Mouse (Mus musculus): Measurements from ENCODE around the gene F5. TPM values are rescaled to one million over a fixed set of nuclear protein-coding genes. Genes with fewer than 3 reads are reported as not detected.
"Not testable (repeated sequence)": the region's sequence is repeated elsewhere in the genome, so short reads cannot be mapped to it uniquely, and the experiment has no call there.

Gene F5
- polyA plus RNA-seq, 1 experiment, result 0.19 TPM

DNA sequence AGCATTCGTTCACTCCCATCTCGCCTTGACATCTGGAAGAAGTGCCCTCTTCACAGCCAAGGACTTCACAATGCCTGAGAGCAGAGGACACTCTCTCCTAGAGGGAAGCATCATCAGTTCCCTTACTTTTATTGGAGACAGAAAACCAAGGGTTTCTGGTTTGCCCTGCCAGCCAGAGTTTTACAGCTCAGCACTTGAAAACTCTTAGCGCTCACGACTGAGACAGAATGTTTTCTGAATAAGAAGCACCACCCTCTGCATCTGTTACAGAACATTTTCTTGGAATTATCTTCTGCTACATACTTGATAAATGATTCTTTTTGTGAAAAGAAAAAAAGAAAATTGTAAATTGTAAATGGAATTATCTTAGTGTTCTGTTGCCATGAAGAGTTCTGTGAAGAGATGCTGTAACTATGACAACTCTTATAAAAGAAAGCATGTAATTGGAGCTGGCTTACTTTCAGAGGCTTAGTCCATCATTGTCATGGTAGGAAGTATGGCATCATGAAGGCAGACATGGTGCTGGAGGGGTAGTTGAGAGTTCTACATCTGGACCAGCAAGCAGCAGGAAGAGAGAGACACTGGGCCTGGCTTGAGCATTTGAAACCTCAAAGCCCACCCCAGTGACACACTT is 80.4 kb downstream of the F5 start:
- not testable (repeated sequence) for DNase-seq (ENCODE audit: low spot score)

DNA sequence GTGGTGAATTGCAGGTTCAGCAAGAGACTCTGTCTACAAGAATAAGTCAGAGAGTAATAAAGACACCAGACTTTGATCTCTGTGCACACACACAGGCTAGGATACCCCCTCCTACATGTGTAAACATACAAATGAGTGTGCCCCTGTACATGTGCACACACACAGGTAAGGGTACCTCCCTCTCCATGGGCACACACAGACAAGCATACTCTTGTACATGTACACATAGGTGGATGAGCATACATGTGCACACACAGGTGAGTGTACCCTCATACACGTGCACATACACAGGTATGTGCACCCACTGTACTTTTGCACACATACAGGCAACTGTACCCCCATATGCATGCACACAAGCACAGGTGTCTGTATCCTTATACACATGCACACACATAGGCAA is 81.8 kb downstream of the F5 start:
- no peak for DNase-seq (ENCODE audit: low spot score)

DNA sequence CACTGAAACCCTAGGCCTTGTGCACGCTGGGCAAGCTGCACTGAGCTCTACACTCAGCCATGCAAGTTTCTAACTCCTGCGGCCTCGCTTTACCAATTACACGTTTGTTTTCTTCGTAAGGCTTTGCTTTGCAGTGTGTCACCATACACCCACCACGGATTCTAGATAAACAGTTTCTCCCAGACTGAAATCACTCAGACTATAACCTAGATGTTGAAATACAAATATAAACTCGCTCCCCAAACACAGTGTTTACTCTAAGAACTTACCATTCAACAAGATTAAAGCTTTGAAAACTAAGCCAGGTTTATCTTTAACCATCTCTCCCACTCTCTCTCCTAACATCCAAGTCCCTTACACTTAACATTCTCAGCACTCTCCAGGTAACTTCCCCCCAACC is 83.4 kb downstream of the F5 start:
- DNase-seq (ENCODE audit: low spot score), result no peak

DNA sequence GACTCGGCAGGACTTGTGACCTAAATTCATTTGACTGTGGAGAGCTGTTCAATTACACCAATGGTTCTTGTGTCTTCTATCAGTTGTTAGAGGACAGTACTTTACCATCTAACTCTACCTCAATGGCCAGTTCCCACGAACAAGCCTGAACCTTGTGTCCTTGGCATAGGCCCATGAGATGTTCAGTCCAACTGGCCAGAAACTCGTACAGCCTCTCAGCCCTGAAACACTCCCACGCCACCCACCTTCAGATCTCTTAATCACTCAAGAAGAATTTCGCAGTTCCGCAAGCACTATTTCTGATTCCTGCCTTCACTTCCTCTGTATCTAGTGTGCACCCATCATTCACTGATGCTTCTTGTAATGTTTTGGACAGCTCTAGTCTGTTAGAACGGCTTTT is 84.4 kb downstream of the F5 start:
- no peak for DNase-seq (ENCODE audit: low spot score)

DNA sequence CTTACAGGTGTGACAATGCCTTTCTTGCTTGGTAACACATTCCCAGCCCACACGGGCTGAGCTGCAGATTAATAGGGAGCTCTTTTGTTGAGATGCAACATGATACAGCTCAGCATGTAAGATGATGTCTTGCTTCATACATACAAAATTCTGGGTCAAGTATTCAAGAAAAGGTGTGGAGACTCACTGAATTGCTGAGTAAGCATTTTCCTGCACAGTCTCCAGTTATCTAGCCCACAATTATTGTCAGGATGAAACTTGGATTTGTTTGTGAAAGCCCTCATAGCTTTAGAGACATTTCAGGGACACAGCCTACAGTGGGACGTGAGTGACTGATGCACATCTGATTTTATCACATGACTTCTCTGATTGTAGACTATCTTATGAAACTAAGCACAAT is 89.9 kb downstream of the F5 start:
- no peak for DNase-seq (ENCODE audit: low spot score)

DNA sequence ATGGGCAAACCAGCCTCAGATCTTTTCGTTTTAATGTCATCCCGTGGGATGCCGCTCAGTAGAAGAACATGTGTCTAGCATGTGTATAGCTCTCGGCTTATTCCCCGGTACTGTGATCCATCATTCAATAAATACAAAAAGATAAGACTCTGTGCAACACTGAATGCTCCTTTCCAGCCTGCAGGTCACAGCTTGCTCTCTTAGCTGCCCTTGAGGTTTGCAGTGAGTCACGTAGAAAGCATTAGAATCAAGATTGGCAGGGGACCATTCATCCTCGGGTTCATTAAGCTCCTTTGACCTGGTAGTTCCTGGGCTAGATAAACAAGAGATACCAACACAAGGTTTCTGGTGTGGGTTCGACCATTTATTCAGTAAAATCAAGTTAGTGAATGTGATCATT is 91.2 kb downstream of the F5 start:
- no peak for DNase-seq (ENCODE audit: low spot score)

DNA sequence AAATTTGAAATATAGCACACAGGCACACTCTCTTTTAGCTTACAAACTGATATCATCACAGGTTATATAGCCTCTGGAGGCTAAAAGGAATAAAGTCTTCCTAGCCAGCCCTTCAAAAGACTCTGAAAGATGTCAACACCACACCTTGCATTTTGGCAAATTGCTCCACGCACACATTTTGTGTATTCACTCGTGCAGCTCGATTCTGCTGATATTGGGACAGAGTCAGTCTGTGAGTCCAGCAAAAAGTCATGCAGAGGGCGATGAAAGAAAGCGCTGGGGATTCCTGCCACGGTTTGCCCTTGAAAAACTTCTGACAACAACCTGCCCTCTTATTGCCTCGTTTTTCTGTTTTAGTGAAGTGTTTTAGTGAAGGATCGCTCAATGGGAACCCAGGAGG is 95.8 kb downstream of the F5 start:
- DNase-seq (ENCODE audit: low spot score), result no peak

DNA sequence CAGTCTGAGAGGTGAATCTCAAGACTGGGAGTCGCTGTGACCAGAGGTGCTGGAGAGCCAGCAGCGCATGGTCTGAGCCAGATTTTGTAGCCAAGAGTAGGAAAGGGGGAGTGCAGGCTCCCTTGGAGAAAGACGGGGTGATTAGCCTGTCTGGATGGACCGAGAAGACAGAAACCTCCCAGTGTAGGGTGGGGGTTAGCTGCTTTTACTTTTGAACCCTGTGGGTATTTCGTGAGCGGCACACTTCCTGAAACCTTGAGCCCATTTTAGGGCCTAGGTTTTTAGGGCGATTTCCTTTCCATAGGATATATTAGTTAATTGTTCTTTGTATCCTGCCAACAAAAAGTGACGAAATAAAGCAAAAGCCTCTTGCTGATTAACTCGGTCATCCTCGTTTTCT is 96.3 kb downstream of the F5 start:
- no peak for DNase-seq (ENCODE audit: low spot score)

DNA sequence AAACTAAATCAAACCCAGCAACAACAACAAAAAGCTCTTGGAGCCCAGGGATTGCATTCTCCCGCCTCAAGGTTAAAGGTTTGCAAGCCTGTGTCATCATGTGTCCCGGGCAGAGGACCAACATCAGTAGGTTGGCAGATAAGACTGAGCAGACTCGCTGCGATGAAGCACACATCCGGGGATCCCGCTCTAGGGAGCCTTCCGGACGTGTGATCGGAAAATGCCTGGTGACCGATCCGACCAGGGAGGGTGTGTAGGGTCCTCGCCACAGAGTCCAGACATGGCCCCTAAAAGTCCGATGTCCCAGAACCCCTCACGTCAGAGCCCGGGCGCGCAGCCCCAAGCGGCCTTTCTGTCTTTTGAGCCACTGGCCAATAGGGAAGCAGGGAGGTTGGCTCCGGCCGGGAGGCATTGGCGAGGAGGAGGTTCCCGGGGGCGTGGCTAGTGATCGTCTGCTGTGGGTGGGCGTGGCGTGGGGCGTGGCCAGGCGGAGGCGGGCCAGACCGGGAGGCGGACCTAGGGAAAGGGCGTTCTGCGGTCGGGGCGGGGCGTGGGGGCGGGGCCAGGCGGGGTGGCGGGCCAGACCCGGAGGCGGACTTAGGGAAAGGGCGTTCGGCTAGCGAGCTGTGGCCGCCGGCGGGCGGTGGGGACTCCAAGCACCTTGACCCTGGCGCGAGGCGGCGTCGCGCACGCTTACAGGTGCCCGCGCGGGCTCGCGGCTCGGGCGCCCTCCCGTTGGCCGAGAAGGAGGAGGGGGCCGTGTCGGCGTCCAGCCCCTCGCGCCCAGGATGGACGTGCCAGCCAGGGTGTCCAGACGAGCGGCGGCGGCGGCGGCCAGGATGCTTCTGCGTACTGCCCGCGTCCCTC is 97.1 kb downstream of the F5 start, which contains the start of gene Slc19a2:
Gene Slc19a2, plus strand, starts transcription at position 582 of the 867 bp plus-strand sequence.
- DNase-seq (ENCODE audit: low spot score), result peak; percentile 92

DNA sequence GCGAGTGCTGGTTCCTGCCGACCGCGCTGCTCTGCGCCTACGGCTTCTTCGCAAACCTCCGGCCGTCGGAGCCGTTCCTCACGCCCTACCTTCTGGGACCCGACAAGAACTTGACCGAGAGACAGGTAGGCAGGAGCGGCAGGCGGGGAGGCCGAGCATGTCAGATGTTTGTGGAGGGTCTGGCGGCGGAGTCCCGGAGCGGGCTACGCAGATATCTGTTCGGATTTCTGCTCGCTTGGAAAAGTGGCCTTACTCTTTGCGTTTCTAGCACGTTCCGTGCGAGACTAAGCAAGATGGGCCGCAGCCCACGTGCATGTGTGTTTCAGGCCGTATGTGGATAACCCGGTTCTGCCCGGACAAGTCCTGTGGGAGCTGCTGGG is 97.7 kb downstream of the F5 start:
- DNase-seq (ENCODE audit: low spot score), result no peak

DNA sequence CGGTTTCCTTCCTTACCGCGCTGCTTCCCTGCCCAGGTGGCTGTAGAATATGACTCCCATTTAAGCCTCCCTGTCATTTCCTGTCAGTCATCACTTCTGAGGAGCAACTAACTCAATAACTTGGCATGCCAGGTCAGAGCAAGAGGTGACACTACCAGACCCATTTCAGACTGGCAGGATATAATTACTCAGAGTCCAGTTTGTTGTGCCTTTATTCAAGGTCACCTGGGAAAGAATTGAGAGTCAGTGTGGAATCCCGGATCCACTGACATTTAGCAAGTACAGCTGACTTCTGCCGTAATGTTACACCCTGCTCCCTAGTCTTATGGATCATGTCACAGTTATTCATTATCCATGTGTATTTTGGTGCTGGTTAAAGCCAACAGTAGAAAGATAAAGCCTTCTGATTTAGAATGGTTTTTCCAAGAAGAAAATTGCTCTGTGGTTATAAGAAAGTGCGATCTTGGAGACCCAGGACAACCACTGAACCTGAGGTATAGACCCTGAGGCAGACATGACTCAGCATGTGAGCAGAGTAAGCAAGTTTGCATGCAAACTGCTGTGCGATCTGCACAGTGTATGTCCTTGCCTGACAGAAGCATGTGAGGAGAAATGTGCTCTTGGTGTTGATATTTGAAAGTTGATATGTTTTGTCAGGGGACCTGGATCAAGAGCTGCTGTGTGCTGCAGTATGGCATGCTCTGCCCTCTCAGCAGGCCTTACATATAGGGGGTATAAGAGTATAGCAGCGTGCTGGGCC is 98.9 kb downstream of the F5 start:
- DNase-seq (ENCODE audit: low spot score), result no peak

DNA sequence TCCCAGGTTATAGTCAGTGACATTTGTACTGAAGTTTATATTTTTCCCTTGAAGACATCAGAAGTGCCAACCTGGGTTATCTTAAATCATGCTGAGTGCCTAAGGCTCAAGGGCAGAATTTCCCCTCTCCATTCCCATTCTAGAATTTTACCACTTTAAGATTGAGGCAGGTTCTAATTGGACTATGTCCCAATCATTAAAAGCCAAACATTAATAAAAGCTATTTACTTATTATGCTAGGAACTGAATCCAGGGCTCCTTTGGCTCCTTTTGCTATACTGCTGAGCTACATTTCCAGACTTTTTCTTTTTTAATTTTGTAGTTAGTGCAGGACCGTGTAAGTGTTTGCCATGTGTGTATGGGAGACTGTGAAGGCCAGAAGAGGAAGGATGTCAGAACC is 99.8 kb downstream of the F5 start:
- no peak for DNase-seq (ENCODE audit: low spot score)

DNA sequence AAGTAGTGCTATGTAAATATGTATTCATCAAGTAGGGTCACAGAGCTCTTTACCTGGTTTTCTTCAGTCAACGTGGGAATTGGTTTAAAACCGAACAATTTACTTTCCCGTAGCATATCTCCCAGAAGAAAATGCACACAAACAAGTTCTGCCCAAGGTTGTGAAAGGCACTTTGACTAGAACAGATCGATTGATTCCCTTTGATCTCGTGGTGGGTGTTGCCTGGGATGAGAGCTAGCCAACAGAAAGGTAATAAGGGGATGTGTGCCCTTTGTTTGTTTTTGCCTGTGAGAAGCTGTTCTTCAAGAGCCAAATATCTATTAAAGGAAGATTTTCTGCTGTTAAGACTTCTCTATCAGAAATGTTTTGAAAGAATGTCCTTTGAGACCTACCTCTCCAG is 100.9 kb downstream of the F5 start:
- no peak for DNase-seq (ENCODE audit: low spot score)

DNA sequence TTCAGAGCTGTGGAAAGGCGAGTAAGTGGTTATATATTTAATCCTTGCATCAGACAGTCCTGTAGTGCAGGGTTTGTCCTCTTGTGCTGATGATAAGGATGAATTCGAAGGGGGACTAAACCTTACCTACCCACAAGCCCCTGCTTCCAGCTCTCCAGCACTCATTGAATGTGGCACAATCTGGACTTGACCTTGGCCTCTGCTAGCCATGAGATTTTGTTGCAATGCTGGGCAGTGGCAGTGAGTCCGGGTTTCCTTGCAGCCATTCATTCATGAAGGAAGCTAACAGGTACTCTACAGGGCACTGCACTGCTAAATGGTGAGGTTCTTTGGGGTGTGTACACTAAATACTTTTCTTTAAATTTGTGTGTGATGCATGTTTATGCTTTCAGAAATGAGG is 103.2 kb downstream of the F5 start:
- no peak for DNase-seq (ENCODE audit: low spot score)

DNA sequence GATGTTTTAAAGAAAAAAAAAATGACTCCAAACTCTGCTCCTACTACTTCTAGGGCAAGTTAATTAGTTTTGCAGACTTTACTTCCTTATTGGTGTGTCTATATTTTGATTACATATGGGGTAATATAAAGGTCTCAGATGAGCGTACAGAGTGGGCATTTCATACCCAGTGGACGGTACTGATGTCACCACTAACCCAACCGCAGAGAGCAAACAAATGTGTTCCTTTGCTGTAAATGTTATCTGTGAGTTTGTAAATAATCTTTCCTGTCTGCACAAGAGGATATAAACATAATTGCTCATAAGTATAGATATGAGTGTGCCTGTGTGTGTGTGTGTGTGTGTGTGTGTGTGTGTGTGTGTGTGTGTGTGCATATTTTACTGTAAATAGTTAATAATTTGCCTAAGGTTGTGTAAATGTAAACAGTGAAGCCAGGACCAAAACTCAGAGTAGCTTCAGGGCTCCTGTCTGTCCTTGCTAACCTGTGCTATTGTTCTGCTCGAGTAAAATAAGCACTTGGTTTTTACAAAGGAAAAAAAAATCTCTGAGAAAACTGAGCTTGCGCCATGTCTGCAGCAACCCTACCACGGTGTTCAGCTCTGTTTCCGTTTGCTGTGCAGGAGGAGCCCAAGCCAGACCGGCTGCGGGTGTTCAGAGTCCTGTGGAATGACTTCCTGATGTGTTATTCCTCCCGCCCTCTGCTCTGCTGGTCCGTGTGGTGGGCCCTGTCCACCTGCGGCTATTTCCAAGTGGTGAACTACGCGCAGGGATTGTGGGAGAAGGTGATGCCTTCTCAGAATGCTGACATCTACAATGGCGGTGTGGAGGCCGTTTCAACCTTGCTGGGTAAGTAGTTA is 108.8 kb downstream of the F5 start:
- DNase-seq (ENCODE audit: low spot score), result no peak

DNA sequence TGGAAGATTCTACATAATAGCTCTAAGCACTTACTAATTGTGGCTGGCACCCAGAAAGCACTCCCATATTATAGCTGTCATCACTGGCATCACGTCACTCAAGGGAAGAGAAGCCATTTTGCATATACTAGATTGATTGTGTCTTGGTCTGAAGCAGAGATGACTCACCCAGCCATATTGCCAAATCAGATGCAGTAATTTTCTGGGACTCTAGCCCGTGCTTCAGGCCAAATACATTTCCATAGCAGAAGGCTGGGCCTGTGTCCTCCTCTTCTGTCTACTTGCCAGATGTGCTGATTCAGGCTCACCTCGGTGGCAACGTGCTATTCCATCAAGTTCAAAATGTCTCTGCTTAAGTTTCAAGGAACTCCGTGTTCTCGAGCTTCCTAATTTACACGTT is 109.9 kb downstream of the F5 start:
- no peak for DNase-seq (ENCODE audit: low spot score)

Other genes starting within 250 kb of the F5 start
- 16.1 and 16.7 TPM in 2 replicates for gene Scyl3, start 222.7 kb upstream of the F5 start, polyA plus RNA-seq (2012; rRNA removed)
- gene BC055324, start 157.0 kb upstream of the F5 start, polyA plus RNA-seq (2012; rRNA removed), result 1.1 and 1.6 TPM in 2 replicates
- gene Mettl18, start 156.9 kb upstream of the F5 start, polyA plus RNA-seq (2012; rRNA removed), result 5.5 and 5.9 TPM in 2 replicates
- 13.6 and 18.0 TPM in 2 replicates for gene Sele, start 103.6 kb upstream of the F5 start, polyA plus RNA-seq (2012; rRNA removed)
- 1.2 and 1.9 TPM in 2 replicates for gene Sell, start 89.9 kb upstream of the F5 start, polyA plus RNA-seq (2012; rRNA removed)
- gene Selp, start 36.6 kb upstream of the F5 start, polyA plus RNA-seq (2012; rRNA removed), result 5.5 and 6.8 TPM in 2 replicates
- 9.3 and 9.5 TPM in 2 replicates for gene Slc19a2, start 97.2 kb downstream of the F5 start, polyA plus RNA-seq (2012; rRNA removed)
- gene Ccdc181, start 123.7 kb downstream of the F5 start, polyA plus RNA-seq (2012; rRNA removed), result 10.8 and 13.9 TPM in 2 replicates
- gene Nme7, start 152.3 kb downstream of the F5 start, polyA plus RNA-seq (2012; rRNA removed), result 14.1 and 14.9 TPM in 2 replicates
- 21.2 and 23.4 TPM in 2 replicates for gene Blzf1, start 155.7 kb downstream of the F5 start, polyA plus RNA-seq (2012; rRNA removed)